ENCODE assay signal across 21 mouse cellular contexts in genomic region chr8:105617451-105618278, GRCm38 (mm10). TPM values are rescaled to one million over a fixed set of nuclear protein-coding genes. Genes with fewer than 3 reads are reported as not detected.
DNase-seq lines count a peak whose midpoint lies in the region; ATAC-seq lines count a peak whose summit lies in the region.
"Had no signal": no experiment of that assay in that cellular context is flagged by ENCODE, and none has a peak within 500 bp of the region (broad histone marks: within the 10 kb centered on the region; RNA-seq: fewer than 3 reads in every experiment).

No protein-coding gene starts in this region.

- DNase-seq in hindbrain, embryonic 14.5 days (ENCODE audit: low spot score) = no peak
- DNase-seq in testis, postnatal 10 days (ENCODE audit: low spot score) = peak; percentile 57
- no peak for DNase-seq in testis, postnatal 14 days (ENCODE audit: low spot score)
- peak; percentile 68 for DNase-seq in thymus, postnatal 4 days
- DNase-seq in spleen, adult 18-20 months = no peak
- DNase-seq in cerebellum, adult 9-10 months = no peak
- DNase-seq: adrenal gland, postnatal 25 days; B cell, adult 2 months; cerebellum, adult 9-11 months; forebrain, postnatal 0 days; gastrocnemius, adult 2 months; kidney, adult 2 months; liver, postnatal 0 days had no signal

- no peak overlapping the region for H3K9ac ChIP-seq in hindbrain, embryonic 14.5 days
- no peak overlapping the region for H3K9ac ChIP-seq in hindbrain, embryonic 12.5 days
- H3K9ac ChIP-seq: forebrain, postnatal 0 days; liver, postnatal 0 days; stomach, embryonic 15.5 days had no signal

- no peak overlapping the region for H3K4me3 ChIP-seq in hindbrain, embryonic 14.5 days (replicated peaks; ENCODE audit: low read length)
- H3K4me3 ChIP-seq in hindbrain, embryonic 12.5 days = no peak overlapping the region
- H3K4me3 ChIP-seq: gastrocnemius, adult 2 months; stomach, embryonic 15.5 days had no signal

- peaks cover 78% of the 10 kb centered on the region for H3K36me3 ChIP-seq in hindbrain, embryonic 14.5 days (replicated peaks; ENCODE audit: control insufficient read depth, insufficient read depth)
- H3K36me3 ChIP-seq in hindbrain, embryonic 12.5 days = peaks cover 71% of the 10 kb centered on the region

- H3K27ac ChIP-seq in hindbrain, embryonic 14.5 days = no peak overlapping the region
- H3K27ac ChIP-seq in hindbrain, embryonic 12.5 days = no peak overlapping the region
- H3K27ac ChIP-seq: gastrocnemius, adult 2 months; stomach, embryonic 15.5 days had no signal

- 0 out of 2 replicates have a peak, but pooled peaks have one; percentile 13 for ATAC-seq in hindbrain, embryonic 14.5 days (ENCODE audit: low FRiP score)
- no peak for ATAC-seq in hindbrain, embryonic 12.5 days (ENCODE audit: low FRiP score)
- ATAC-seq in megakaryocyte progenitor cell, adult 5-6 weeks (replicated peaks; ENCODE audit: poor library complexity) = peak; percentile 24
- ATAC-seq: forebrain, postnatal 0 days; liver, postnatal 0 days had no signal

- 89% methylated on average over 21 of the region's 21 CpGs for WGBS in hindbrain, embryonic 14.5 days
- WGBS in hindbrain, embryonic 12.5 days = 91% methylated on average over 21 of the region's 21 CpGs

- peaks cover 15% of the 10 kb centered on the region for H3K27me3 ChIP-seq in hindbrain, embryonic 14.5 days (ENCODE audit: control insufficient read depth, insufficient read depth, low read length)
- peaks cover 28% of the 10 kb centered on the region for H3K27me3 ChIP-seq in hindbrain, embryonic 12.5 days
- H3K27me3 ChIP-seq: stomach, embryonic 15.5 days had no signal

- H3K9me3 ChIP-seq in hindbrain, embryonic 14.5 days (ENCODE audit: control insufficient read depth, low read length) = no peaks in the 10 kb centered on the region
- H3K9me3 ChIP-seq in hindbrain, embryonic 12.5 days (replicated peaks) = no peaks in the 10 kb centered on the region
- H3K9me3 ChIP-seq: stomach, embryonic 15.5 days had no signal

- no peak overlapping the region for H3K4me2 ChIP-seq in hindbrain, embryonic 14.5 days (replicated peaks)
- no peak overlapping the region for H3K4me2 ChIP-seq in hindbrain, embryonic 12.5 days (replicated peaks)
- H3K4me2 ChIP-seq: midbrain, embryonic 11.5 days; stomach, embryonic 15.5 days had no signal

- peaks cover 17% of the 10 kb centered on the region for H3K4me1 ChIP-seq in hindbrain, embryonic 14.5 days (replicated peaks; ENCODE audit: control insufficient read depth, insufficient read depth, low read length)
- peaks cover 30% of the 10 kb centered on the region for H3K4me1 ChIP-seq in hindbrain, embryonic 12.5 days

RNA-seq across cellular contexts. Expression of gene Ripor1, which starts 12.6 kb away (rescaled TPM):
- polyA plus RNA-seq in hindbrain, embryonic 14.5 days (2014; fragmentation: Nextera tagmentation; extraction: Ambion mirVana) = 30.6 and 32.6 TPM in 2 replicates
- 21.7 and 22.6 TPM in 2 replicates for polyA plus RNA-seq in hindbrain, embryonic 12.5 days (2016; fragmentation: Nextera tagmentation; extraction: Ambion mirVana)
- 46.9 and 53.0 TPM in 2 replicates for total RNA-seq in megakaryocyte progenitor cell, adult 5-6 weeks (2015)
- 6.4 and 6.6 TPM in 2 replicates for total RNA-seq in megakaryocyte progenitor cell, adult 5-6 weeks (2017)

RNA-seq across cellular contexts. Expression of gene Ctcf, which starts 18.7 kb away (rescaled TPM):
- 76.9 and 79.1 TPM in 2 replicates for polyA plus RNA-seq in hindbrain, embryonic 14.5 days (2014; fragmentation: Nextera tagmentation; extraction: Ambion mirVana)
- 132 and 139 TPM in 2 replicates for polyA plus RNA-seq in hindbrain, embryonic 12.5 days (2016; fragmentation: Nextera tagmentation; extraction: Ambion mirVana)
- total RNA-seq in megakaryocyte progenitor cell, adult 5-6 weeks (2015) = 95.7 and 103 TPM in 2 replicates
- 88.1 and 104 TPM in 2 replicates for total RNA-seq in megakaryocyte progenitor cell, adult 5-6 weeks (2017)

RNA-seq across cellular contexts. Expression of gene Agrp, which starts 19.5 kb away (rescaled TPM):
- 0.84 TPM in 1 of 2 replicates, not detected in the other for polyA plus RNA-seq in hindbrain, embryonic 14.5 days (2014; fragmentation: Nextera tagmentation; extraction: Ambion mirVana)
- 1.3 TPM in 2 replicates for polyA plus RNA-seq in hindbrain, embryonic 12.5 days (2016; fragmentation: Nextera tagmentation; extraction: Ambion mirVana)
- not detected in 2 replicates for total RNA-seq in megakaryocyte progenitor cell, adult 5-6 weeks (2015)
- total RNA-seq in megakaryocyte progenitor cell, adult 5-6 weeks (2017) = not detected in 2 replicates
- total RNA-seq: forebrain, postnatal 0 days; heart, adult 18-20 months; layer of hippocampus, postnatal 10 days; left cerebral cortex, postnatal 10 days had no signal
- polyA plus RNA-seq: heart, embryonic 16.5 days; liver, postnatal 0 days had no signal

RNA-seq across cellular contexts. Expression of gene Atp6v0d1, which starts 51.8 kb away (rescaled TPM):
- 231 and 245 TPM in 2 replicates for polyA plus RNA-seq in hindbrain, embryonic 14.5 days (2014; fragmentation: Nextera tagmentation; extraction: Ambion mirVana)
- polyA plus RNA-seq in hindbrain, embryonic 12.5 days (2016; fragmentation: Nextera tagmentation; extraction: Ambion mirVana) = 117 and 127 TPM in 2 replicates
- 137 and 142 TPM in 2 replicates for total RNA-seq in megakaryocyte progenitor cell, adult 5-6 weeks (2015)
- total RNA-seq in megakaryocyte progenitor cell, adult 5-6 weeks (2017) = 50.5 and 56.6 TPM in 2 replicates

Comparison
In these comparisons a context has a peak if more than half of its experiments do, and no peak if none do; other contexts are left out.
1. DNase-seq: peak in testis, postnatal 10 days (single experiment) and thymus, postnatal 4 days (single experiment); none in hindbrain, embryonic 14.5 days (single experiment), testis, postnatal 14 days (single experiment), spleen, adult 18-20 months (0 of 2) and cerebellum, adult 9-10 months (single experiment).